8 mouse cellular contexts compared by ENCODE assay signal in the genomic region with DNA sequence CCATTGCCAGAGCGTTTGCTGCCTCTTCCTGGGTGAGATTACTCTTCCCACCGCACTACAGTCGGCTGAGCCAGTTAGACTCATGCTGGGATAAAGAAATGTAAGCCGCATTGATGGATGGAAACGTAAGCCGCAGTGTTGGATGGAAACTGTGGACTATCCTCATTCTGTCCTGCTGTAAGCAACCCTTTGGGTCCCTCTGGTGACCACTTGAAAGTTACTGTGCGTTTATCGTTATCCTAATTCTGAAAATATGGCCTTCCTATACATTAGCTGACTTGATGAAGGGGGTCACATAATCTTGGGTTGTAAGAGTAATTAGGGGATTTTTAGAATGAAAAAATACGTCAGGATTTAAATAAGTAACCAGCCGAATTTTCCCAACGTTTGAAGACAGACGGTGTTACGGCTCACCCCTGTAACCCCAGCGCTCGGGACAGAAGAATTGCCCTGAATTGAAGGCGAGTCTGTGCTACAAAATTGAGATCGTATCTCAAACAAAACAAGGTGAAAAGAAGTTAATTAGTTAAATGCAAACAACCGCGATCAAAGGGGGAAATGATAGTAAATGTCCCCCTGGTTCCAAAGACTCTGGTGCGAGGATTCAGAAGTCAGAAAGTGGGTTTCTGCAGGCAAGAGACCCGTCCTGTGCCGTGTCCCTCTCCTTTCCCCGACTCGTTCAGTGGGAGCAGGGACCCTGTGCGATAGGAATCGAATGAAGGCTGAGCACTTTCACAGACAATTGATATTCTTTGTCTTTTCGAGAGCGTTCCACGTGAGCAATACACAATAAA. TPM values are rescaled to one million over a fixed set of nuclear protein-coding genes. Genes with fewer than 3 reads are reported as not detected.
A peak's percentile ranks its signal among the peaks of the same experiment; 100 is the strongest.
DNase-seq lines count a peak whose midpoint lies in the region; ATAC-seq and TF ChIP-seq lines count a peak whose summit lies in the region.

No protein-coding gene starts in this region.

- H3K27me3 ChIP-seq in erythroblast, embryonic 14.5 days (ENCODE audit: control insufficient read depth): peaks cover 36% of the 10 kb centered on the region
- peaks cover 15% of the 10 kb centered on the region; the same call in 1 of the 2 replicates for H3K27me3 ChIP-seq in limb, embryonic 13.5 days
- no peaks in the 10 kb centered on the region for H3K27me3 ChIP-seq in neural tube, embryonic 12.5 days (replicated peaks)

- no peak for ATAC-seq in erythroblast, adult 5-6 weeks (replicated peaks; ENCODE audit: low FRiP score, poor library complexity, severe bottlenecking)
- peak; percentile 28; the same call in 1 of the 2 replicates for ATAC-seq in limb, embryonic 13.5 days (ENCODE audit: low FRiP score, low read depth)
- ATAC-seq in neural tube, embryonic 12.5 days (ENCODE audit: low FRiP score, low read depth): peak; percentile 81

- no peak overlapping the region for H3K27ac ChIP-seq in ES-E14 (ENCODE audit: insufficient read depth, low read depth, low read length, poor library complexity, severe bottlenecking)
- H3K27ac ChIP-seq in limb, embryonic 13.5 days: no peak overlapping the region
- H3K27ac ChIP-seq in neural tube, embryonic 12.5 days: no peak overlapping the region

- peak overlapping the region; percentile 70 for H3K4me2 ChIP-seq in limb, embryonic 13.5 days (replicated peaks)
- H3K4me2 ChIP-seq in neural tube, embryonic 12.5 days (replicated peaks): peak overlapping the region; percentile 65

- under 1% methylated on average over 29 of the region's 29 CpGs for WGBS in limb, embryonic 13.5 days
- under 1% methylated on average over 29 of the region's 29 CpGs for WGBS in neural tube, embryonic 12.5 days

- H3K4me3 ChIP-seq in erythroblast, embryonic 14.5 days (replicated peaks): peak overlapping the region; percentile 70
- H3K4me3 ChIP-seq in ES-E14 (ENCODE audit: insufficient read depth in 1 of 2, low read depth in 1 of 2, low read length in 2 of 2, poor library complexity in 1 of 2, severe bottlenecking in 1 of 2): peak overlapping the region; percentile 73 to 75
- peak overlapping the region; percentile 59 for H3K4me3 ChIP-seq in limb, embryonic 13.5 days
- peak overlapping the region; percentile 49 for H3K4me3 ChIP-seq in neural tube, embryonic 12.5 days

- peak overlapping the region; percentile 51; the same call in 1 of the 2 replicates for H3K9ac ChIP-seq in ES-E14 (ENCODE audit: insufficient read depth, low read depth, low read length, poor library complexity, severe bottlenecking)
- peak overlapping the region; percentile 63 for H3K9ac ChIP-seq in limb, embryonic 13.5 days
- peak overlapping the region; percentile 47; the same call in 1 of the 2 replicates for H3K9ac ChIP-seq in neural tube, embryonic 12.5 days

- no peak for DNase-seq in ES-E14 (ENCODE audit: low read depth, low spot score)
- peak; percentile 84 for DNase-seq in embryo, embryonic 10.5 days (ENCODE audit: low spot score)
- peak; percentile 13 for DNase-seq in heart, postnatal 4 days
- no peak for DNase-seq in gastrocnemius, adult 8-10 months (ENCODE audit: low spot score in 2 of 2)

- in situ Hi-C loops in ES-E14 (cut with MboI; ENCODE audit: low sequenced_read_pairs in 2 of 2, unreplicated experiment in 2 of 2): no loop called here

- no peaks in the 10 kb centered on the region for H3K36me3 ChIP-seq in erythroblast, embryonic 14.5 days (ENCODE audit: control insufficient read depth)
- no peaks in the 10 kb centered on the region for H3K36me3 ChIP-seq in ES-E14 (ENCODE audit: control insufficient read depth, insufficient read depth, low read length, poor library complexity, severe bottlenecking)
- H3K36me3 ChIP-seq in limb, embryonic 13.5 days: no peaks in the 10 kb centered on the region
- no peaks in the 10 kb centered on the region for H3K36me3 ChIP-seq in neural tube, embryonic 12.5 days

- H3K9me3 ChIP-seq in erythroblast, embryonic 14.5 days (ENCODE audit: control insufficient read depth, low read length): no peaks in the 10 kb centered on the region
- no peaks in the 10 kb centered on the region for H3K9me3 ChIP-seq in ES-E14 (ENCODE audit: control insufficient read depth, insufficient read depth, low read depth, low read length)
- H3K9me3 ChIP-seq in limb, embryonic 13.5 days: no peaks in the 10 kb centered on the region
- H3K9me3 ChIP-seq in neural tube, embryonic 12.5 days: no peaks in the 10 kb centered on the region

- peaks cover 30% of the 10 kb centered on the region for H3K4me1 ChIP-seq in erythroblast, embryonic 14.5 days (ENCODE audit: control insufficient read depth)
- H3K4me1 ChIP-seq in ES-E14 (ENCODE audit: control insufficient read depth in 2 of 2, insufficient read depth in 2 of 2, low read length in 2 of 2, poor library complexity in 1 of 2): 0 out of 4 replicates have a peak, but pooled peaks cover 0 to 3% of the 10 kb centered on the region in 2 experiments
- H3K4me1 ChIP-seq in limb, embryonic 13.5 days: peaks cover 12% of the 10 kb centered on the region
- H3K4me1 ChIP-seq in neural tube, embryonic 12.5 days: peaks cover 4% of the 10 kb centered on the region; the same call in 1 of the 2 replicates

TF ChIP-seq in ES-E14, 5 proteins besides CTCF, POLR2A, EP300 and RAD21:
- TF ChIP-seq ZNF384 (IDR thresholded peaks at IDR 0.05; ENCODE audit: low read depth, low read length) (no peak), MAFK (IDR thresholded peaks at IDR 0.05; ENCODE audit: insufficient read depth, low read depth, low read length) (no peak), HCFC1 (IDR thresholded peaks at IDR 0.05; ENCODE audit: borderline replicate concordance, insufficient read depth, low read length) (no peak)

RNA-seq across cellular contexts. Expression of gene Gpx5, which starts 17.3 kb away (rescaled TPM):
- not detected in 2 replicates for polyA plus RNA-seq in erythroblast, embryonic 14.5 days (2012)
- total RNA-seq in erythroblast, adult 5-6 weeks (2015; ENCODE audit: low replicate concordance): not detected in 2 replicates
- not detected in 2 replicates for total RNA-seq in erythroblast, adult 5-6 weeks (2017; ENCODE audit: low replicate concordance)
- total RNA-seq in ES-E14 (2012; rRNA removed): not detected in 2 replicates
- not detected for total RNA-seq in heart, postnatal 4 days (2021)
- not detected in 2 replicates for polyA plus RNA-seq in limb, embryonic 13.5 days (2015; fragmentation: Nextera tagmentation; extraction: Ambion mirVana)
- not detected in 2 replicates for polyA plus RNA-seq in neural tube, embryonic 12.5 days (2016; fragmentation: Nextera tagmentation; extraction: Ambion mirVana)
- total RNA-seq in gastrocnemius, adult 8-10 months (2022): not detected

RNA-seq across cellular contexts. Expression of gene Gpx6, which starts 36.7 kb away (rescaled TPM):
- polyA plus RNA-seq in erythroblast, embryonic 14.5 days (2012): not detected in 2 replicates
- total RNA-seq in erythroblast, adult 5-6 weeks (2015; ENCODE audit: low replicate concordance): not detected in 2 replicates
- total RNA-seq in erythroblast, adult 5-6 weeks (2017; ENCODE audit: low replicate concordance): not detected in 2 replicates
- total RNA-seq in ES-E14 (2012; rRNA removed): 2.1 and 2.2 TPM in 2 replicates
- not detected for total RNA-seq in heart, postnatal 4 days (2021)
- 0.28 and 0.52 TPM in 2 replicates for polyA plus RNA-seq in limb, embryonic 13.5 days (2015; fragmentation: Nextera tagmentation; extraction: Ambion mirVana)
- 0.15 TPM in 1 of 2 replicates, not detected in the other for polyA plus RNA-seq in neural tube, embryonic 12.5 days (2016; fragmentation: Nextera tagmentation; extraction: Ambion mirVana)
- not detected for total RNA-seq in gastrocnemius, adult 8-10 months (2022)

Comparison
In these comparisons a context has a peak if more than half of its experiments do, and no peak if none do; other contexts are left out.
1. DNase-seq: peak in embryo, embryonic 10.5 days (single experiment) and heart, postnatal 4 days (single experiment); none in ES-E14 (single experiment) and gastrocnemius, adult 8-10 months (0 of 2).
2. Peak in every context shown above with its lines, with median percentiles within 50 percentile points of each other: H3K4me3 ChIP-seq and H3K9ac ChIP-seq.